26 mouse cellular contexts compared by ENCODE assay signal in genomic region chr1:181997791-181998190, GRCm38 (mm10). TPM values are rescaled to one million over a fixed set of nuclear protein-coding genes. Genes with fewer than 3 reads are reported as not detected.
DNase-seq lines count a peak whose midpoint lies in the region; ATAC-seq and TF ChIP-seq lines count a peak whose summit lies in the region.
"Had no signal": no experiment of that assay in that cellular context is flagged by ENCODE, and none has a peak within 500 bp of the region (broad histone marks: within the 10 kb centered on the region; RNA-seq: fewer than 3 reads in every experiment).

No protein-coding gene starts in this region.

- 80% methylated on average over 3 of the region's 3 CpGs for WGBS in heart, embryonic 12.5 days
- 77% methylated on average over 3 of the region's 3 CpGs for WGBS in heart, embryonic 11.5 days (ENCODE audit: insufficient replicate concordance)
- WGBS in kidney, postnatal 0 days, result 50% methylated on average over 3 of the region's 3 CpGs
- WGBS in hindbrain, embryonic 16.5 days, result 56% methylated on average over 3 of the region's 3 CpGs

- peak; percentile 49 for DNase-seq in kidney, adult 9 months
- no peak for DNase-seq in kidney, postnatal 10 days
- peak; percentile 36 for DNase-seq in kidney, postnatal 0 days (ENCODE audit: low spot score)
- no peak for DNase-seq in cerebellum, adult 18-20 months
- DNase-seq: adrenal gland, postnatal 25 days; cerebellum, adult 2 months; cerebellum, postnatal 14 days; forebrain, postnatal 0 days; gastrocnemius, postnatal 36 days; heart, postnatal 4 days; liver, embryonic 13.5 days; lung, adult 18-20 months; lung, postnatal 14 days; right cerebral cortex, postnatal 4 days; thymus, adult 18-20 months; thymus, postnatal 25 days had no signal

- H3K4me1 ChIP-seq in heart, embryonic 12.5 days (replicated peaks), result peaks cover 43% of the 10 kb centered on the region
- peaks cover 30% of the 10 kb centered on the region for H3K4me1 ChIP-seq in heart, embryonic 11.5 days (ENCODE audit: control insufficient read depth, insufficient read depth, low read length)
- H3K4me1 ChIP-seq in ES-Bruce4 (ENCODE audit: control insufficient read depth, insufficient read depth, low read length), result no peaks in the 10 kb centered on the region
- H3K4me1 ChIP-seq in kidney, postnatal 0 days (replicated peaks; ENCODE audit: insufficient read depth, low read length), result no peaks in the 10 kb centered on the region
- H3K4me1 ChIP-seq in hindbrain, embryonic 16.5 days (ENCODE audit: control insufficient read depth, insufficient read depth, low read depth, low read length), result peaks cover 10% of the 10 kb centered on the region
- H3K4me1 ChIP-seq: liver, embryonic 13.5 days had no signal

- TF ChIP-seq EP300 in ES-Bruce4 (IDR thresholded peaks at IDR 0.05; ENCODE audit: insufficient read depth, low read depth, low read length), result no peak

- H3K9ac ChIP-seq in heart, embryonic 12.5 days, result no peak overlapping the region
- H3K9ac ChIP-seq in heart, embryonic 11.5 days (ENCODE audit: low read depth, low read length), result no peak overlapping the region
- H3K9ac ChIP-seq in ES-Bruce4 (ENCODE audit: low read depth, poor library complexity, severe bottlenecking), result no peak overlapping the region
- H3K9ac ChIP-seq in kidney, postnatal 0 days (ENCODE audit: low read depth, low read length), result no peak overlapping the region
- H3K9ac ChIP-seq in hindbrain, embryonic 16.5 days (ENCODE audit: low read depth, low read length), result no peak overlapping the region
- H3K9ac ChIP-seq: forebrain, embryonic 12.5 days; forebrain, postnatal 0 days; hindbrain, embryonic 13.5 days; limb, embryonic 15.5 days; liver, embryonic 13.5 days; midbrain, embryonic 15.5 days had no signal

- no peak for ATAC-seq in heart, embryonic 12.5 days (ENCODE audit: insufficient number of reproducible peaks, low FRiP score)
- no peak for ATAC-seq in heart, embryonic 11.5 days (replicated peaks; ENCODE audit: insufficient number of reproducible peaks, low FRiP score, low TSS enrichment)
- peak; percentile 43; the same call in 1 of the 2 replicates for ATAC-seq in kidney, postnatal 0 days (replicated peaks; ENCODE audit: low FRiP score, low read depth)
- ATAC-seq in hindbrain, embryonic 16.5 days, result no peak
- ATAC-seq: forebrain, postnatal 0 days; midbrain, embryonic 15.5 days had no signal

- H3K9me3 ChIP-seq in heart, embryonic 12.5 days (replicated peaks), result no peaks in the 10 kb centered on the region
- H3K9me3 ChIP-seq in heart, embryonic 11.5 days (replicated peaks; ENCODE audit: control insufficient read depth, low read length), result no peaks in the 10 kb centered on the region
- no peaks in the 10 kb centered on the region for H3K9me3 ChIP-seq in ES-Bruce4 (replicated peaks; ENCODE audit: control insufficient read depth, insufficient read depth, low read length, poor library complexity, severe bottlenecking)
- H3K9me3 ChIP-seq in kidney, postnatal 0 days (replicated peaks; ENCODE audit: low read length), result no peaks in the 10 kb centered on the region
- H3K9me3 ChIP-seq in hindbrain, embryonic 16.5 days (ENCODE audit: control insufficient read depth, low read length), result no peaks in the 10 kb centered on the region
- H3K9me3 ChIP-seq: forebrain, embryonic 12.5 days; hindbrain, embryonic 13.5 days; limb, embryonic 10.5 days; limb, embryonic 15.5 days; liver, embryonic 13.5 days; midbrain, embryonic 10.5 days; midbrain, embryonic 15.5 days had no signal

- 0 out of 2 replicates have a peak overlapping the region, but pooled peaks have one; percentile 25 for H3K27ac ChIP-seq in heart, embryonic 12.5 days (ENCODE audit: poor library complexity, severe bottlenecking)
- no peak overlapping the region for H3K27ac ChIP-seq in heart, embryonic 11.5 days (ENCODE audit: low read depth, low read length)
- H3K27ac ChIP-seq in ES-Bruce4 (ENCODE audit: insufficient read depth, low read length), result 0 out of 2 replicates have a peak overlapping the region, but pooled peaks have one; percentile 28
- peak overlapping the region; percentile 42 for H3K27ac ChIP-seq in kidney, postnatal 0 days
- no peak overlapping the region for H3K27ac ChIP-seq in hindbrain, embryonic 16.5 days (ENCODE audit: low read depth, low read length)
- H3K27ac ChIP-seq: forebrain, embryonic 12.5 days; hindbrain, embryonic 13.5 days; limb, embryonic 10.5 days; limb, embryonic 15.5 days; liver, embryonic 13.5 days; midbrain, embryonic 10.5 days; midbrain, embryonic 15.5 days had no signal

- H3K4me3 ChIP-seq in heart, embryonic 12.5 days, result no peak overlapping the region
- H3K4me3 ChIP-seq in heart, embryonic 11.5 days (ENCODE audit: low read depth, low read length), result no peak overlapping the region
- no peak overlapping the region for H3K4me3 ChIP-seq in ES-Bruce4 (ENCODE audit: low read depth, low read length)
- no peak overlapping the region for H3K4me3 ChIP-seq in kidney, postnatal 0 days (replicated peaks; ENCODE audit: low read depth, low read length)
- H3K4me3 ChIP-seq in hindbrain, embryonic 16.5 days (ENCODE audit: low read length), result no peak overlapping the region
- H3K4me3 ChIP-seq: forebrain, embryonic 12.5 days; hindbrain, embryonic 13.5 days; limb, embryonic 10.5 days; limb, embryonic 15.5 days; liver, embryonic 13.5 days; midbrain, embryonic 10.5 days; midbrain, embryonic 15.5 days had no signal

- no peak for TF ChIP-seq POLR2A in ES-Bruce4 (IDR thresholded peaks at IDR 0.05; ENCODE audit: insufficient read depth, low read length)

- no peak overlapping the region for H3K4me2 ChIP-seq in heart, embryonic 12.5 days
- no peak overlapping the region for H3K4me2 ChIP-seq in heart, embryonic 11.5 days
- H3K4me2 ChIP-seq in kidney, postnatal 0 days (ENCODE audit: low read length), result no peak overlapping the region
- H3K4me2 ChIP-seq in hindbrain, embryonic 16.5 days (ENCODE audit: low read length), result no peak overlapping the region
- H3K4me2 ChIP-seq: forebrain, embryonic 12.5 days; hindbrain, embryonic 13.5 days; limb, embryonic 15.5 days; liver, embryonic 13.5 days; midbrain, embryonic 15.5 days had no signal

- no peak for TF ChIP-seq CTCF in ES-Bruce4 (IDR thresholded peaks at IDR 0.05; ENCODE audit: low read depth, low read length)
- no peak for TF ChIP-seq CTCF in kidney, postnatal 0 days (IDR thresholded peaks at IDR 0.05; ENCODE audit: low read depth)

- no peaks in the 10 kb centered on the region for H3K36me3 ChIP-seq in heart, embryonic 12.5 days
- no peaks in the 10 kb centered on the region for H3K36me3 ChIP-seq in heart, embryonic 11.5 days (ENCODE audit: control insufficient read depth, insufficient read depth, low read length)
- peaks cover 16% of the 10 kb centered on the region for H3K36me3 ChIP-seq in ES-Bruce4 (ENCODE audit: control insufficient read depth, insufficient read depth, low read length, poor library complexity, severe bottlenecking)
- H3K36me3 ChIP-seq in kidney, postnatal 0 days (ENCODE audit: insufficient read depth, low read length), result no peaks in the 10 kb centered on the region
- no peaks in the 10 kb centered on the region for H3K36me3 ChIP-seq in hindbrain, embryonic 16.5 days (ENCODE audit: control insufficient read depth, insufficient read depth, low read length)
- H3K36me3 ChIP-seq: forebrain, embryonic 12.5 days; hindbrain, embryonic 13.5 days; limb, embryonic 15.5 days; liver, embryonic 13.5 days; midbrain, embryonic 10.5 days; midbrain, embryonic 15.5 days had no signal

- no peaks in the 10 kb centered on the region for H3K27me3 ChIP-seq in heart, embryonic 12.5 days (replicated peaks)
- H3K27me3 ChIP-seq in heart, embryonic 11.5 days (ENCODE audit: control insufficient read depth, insufficient read depth, low read length), result no peaks in the 10 kb centered on the region
- no peaks in the 10 kb centered on the region for H3K27me3 ChIP-seq in ES-Bruce4 (ENCODE audit: control insufficient read depth, insufficient read depth, low read length, poor library complexity, severe bottlenecking)
- H3K27me3 ChIP-seq in kidney, postnatal 0 days (ENCODE audit: insufficient read depth, low read length), result no peaks in the 10 kb centered on the region
- no peaks in the 10 kb centered on the region for H3K27me3 ChIP-seq in hindbrain, embryonic 16.5 days (replicated peaks; ENCODE audit: control insufficient read depth, insufficient read depth, low read length)
- H3K27me3 ChIP-seq: forebrain, embryonic 12.5 days; hindbrain, embryonic 13.5 days; limb, embryonic 15.5 days; liver, embryonic 13.5 days; midbrain, embryonic 15.5 days had no signal

RNA-seq across cellular contexts. Expression of gene Enah, which starts 22.0 kb away (rescaled TPM):
- polyA plus RNA-seq in heart, embryonic 12.5 days (2016; fragmentation: Nextera tagmentation; extraction: Ambion mirVana), result 22.7 and 24.4 TPM in 2 replicates
- 22.1 and 32.1 TPM in 2 replicates for polyA plus RNA-seq in heart, embryonic 11.5 days (2014; fragmentation: Nextera tagmentation; extraction: Ambion mirVana)
- 357 and 369 TPM in 2 replicates for polyA plus RNA-seq in ES-Bruce4 (2011; ENCODE audit: insufficient read depth, insufficient read length, low read depth, missing spikeins)
- polyA plus RNA-seq in kidney, postnatal 0 days (2015; fragmentation: Nextera tagmentation; extraction: Ambion mirVana), result 9.6 and 9.9 TPM in 2 replicates
- polyA plus RNA-seq in hindbrain, embryonic 16.5 days (2015; fragmentation: Nextera tagmentation; extraction: Ambion mirVana), result 23.5 and 24.4 TPM in 2 replicates

Comparison
In these comparisons a context has a peak if more than half of its experiments do, and no peak if none do; other contexts are left out.
1. H3K27ac ChIP-seq: peak in heart, embryonic 12.5 days (single experiment), ES-Bruce4 (single experiment) and kidney, postnatal 0 days (single experiment); none in heart, embryonic 11.5 days (single experiment) and hindbrain, embryonic 16.5 days (single experiment).
2. DNase-seq: peak in kidney, adult 9 months (single experiment) and kidney, postnatal 0 days (single experiment); none in kidney, postnatal 10 days (single experiment) and cerebellum, adult 18-20 months (0 of 2).
3. RNA of gene Enah, which starts 22.0 kb away (polyA plus RNA-seq): 357 to 369 TPM in ES-Bruce4; 22.1 to 32.1 TPM in heart, embryonic 11.5 days, 23.5 to 24.4 TPM in hindbrain, embryonic 16.5 days, 22.7 to 24.4 TPM in heart, embryonic 12.5 days and 9.6 to 9.9 TPM in kidney, postnatal 0 days; every median in the first group is over 10 times any median in the second.